In the genomic region with DNA sequence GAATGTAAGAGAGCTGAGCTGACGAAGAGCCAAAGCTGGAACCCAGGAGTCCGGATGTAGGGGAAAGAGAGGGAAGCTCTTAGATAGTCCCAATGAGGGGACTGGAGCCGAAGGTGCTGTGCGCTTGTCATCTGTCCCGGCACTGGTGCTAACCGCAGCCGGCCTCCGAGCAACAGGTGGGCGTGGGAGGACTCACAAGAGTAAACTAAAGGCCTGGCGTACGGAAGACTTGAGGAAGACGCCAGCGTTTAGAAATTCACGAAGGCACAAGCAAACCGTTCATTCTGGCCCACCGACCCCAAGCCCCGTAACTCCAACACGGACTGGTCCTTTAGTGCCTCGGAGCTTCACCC, we compare ENCODE assay signal across 9 mouse cellular contexts. TPM values are rescaled to one million over a fixed set of nuclear protein-coding genes. Genes with fewer than 3 reads are reported as not detected.
A peak's percentile ranks its signal among the peaks of the same experiment; 100 is the strongest.
DNase-seq lines count a peak whose midpoint lies in the region; ATAC-seq and TF ChIP-seq lines count a peak whose summit lies in the region.
"Had no signal": no experiment of that assay in that cellular context is flagged by ENCODE, and none has a peak within 500 bp of the region (broad histone marks: within the 10 kb centered on the region; RNA-seq: fewer than 3 reads in every experiment).

No protein-coding gene starts in this region.

- H3K4me3 ChIP-seq in kidney, embryonic 14.5 days (ENCODE audit: low read length): peak overlapping the region; percentile 82
- peak overlapping the region; percentile 54 to 80 for H3K4me3 ChIP-seq in MEL (ENCODE audit: control insufficient read depth in 1 of 2, insufficient read depth in 1 of 2, low read depth in 2 of 2, low read length in 2 of 2)
- peak overlapping the region; percentile 79 for H3K4me3 ChIP-seq in forebrain, embryonic 12.5 days (replicated peaks)
- H3K4me3 ChIP-seq in liver, embryonic 13.5 days (replicated peaks): peak overlapping the region; percentile 74
- peak overlapping the region; percentile 56 for H3K4me3 ChIP-seq in stomach, embryonic 16.5 days (replicated peaks; ENCODE audit: low read length)

- peaks cover 33% of the 10 kb centered on the region; the same call in 1 of the 2 replicates for H3K36me3 ChIP-seq in kidney, embryonic 14.5 days (ENCODE audit: control insufficient read depth, insufficient read depth, low read length)
- H3K36me3 ChIP-seq in MEL (ENCODE audit: control insufficient read depth in 1 of 2, insufficient read depth in 2 of 2, low read length in 2 of 2): peaks cover 0 to 11% of the 10 kb centered on the region in 2 experiments; a peak in 3 of 4 replicates
- peaks cover 31% of the 10 kb centered on the region for H3K36me3 ChIP-seq in forebrain, embryonic 12.5 days (replicated peaks)
- peaks cover 34% of the 10 kb centered on the region for H3K36me3 ChIP-seq in liver, embryonic 13.5 days
- peaks cover 6% of the 10 kb centered on the region; the same call in 1 of the 2 replicates for H3K36me3 ChIP-seq in stomach, embryonic 16.5 days (ENCODE audit: control insufficient read depth, insufficient read depth, low read length)

- TF ChIP-seq POLR2A in MEL (IDR thresholded peaks at IDR 0.05; ENCODE audit: control insufficient read depth in 1 of 2, insufficient read depth in 1 of 2, low read depth in 1 of 2, low read length in 2 of 2, poor library complexity in 1 of 2): 0 out of 4 replicates have a peak, but pooled peaks of 1 of the 2 experiments have one; percentile 0

- H3K27ac ChIP-seq in kidney, embryonic 14.5 days (ENCODE audit: low read depth, low read length): 0 out of 2 replicates have a peak overlapping the region, but pooled peaks have one; percentile 55
- peak overlapping the region; percentile 42 for H3K27ac ChIP-seq in MEL (ENCODE audit: control insufficient read depth, low read depth, low read length)
- H3K27ac ChIP-seq in forebrain, embryonic 12.5 days: peak overlapping the region; percentile 82
- H3K27ac ChIP-seq in liver, embryonic 13.5 days: peak overlapping the region; percentile 84
- peak overlapping the region; percentile 57 for H3K27ac ChIP-seq in stomach, embryonic 16.5 days (ENCODE audit: low read length)

- peaks cover 15% of the 10 kb centered on the region for H3K4me1 ChIP-seq in kidney, embryonic 14.5 days (ENCODE audit: control insufficient read depth, insufficient read depth, low read length)
- peaks cover 2 to 6% of the 10 kb centered on the region in 2 experiments; a peak in 2 of 4 replicates for H3K4me1 ChIP-seq in MEL (ENCODE audit: control insufficient read depth in 1 of 2, insufficient read depth in 2 of 2, low read length in 2 of 2)
- peaks cover 36% of the 10 kb centered on the region for H3K4me1 ChIP-seq in forebrain, embryonic 12.5 days
- peaks cover 56% of the 10 kb centered on the region for H3K4me1 ChIP-seq in liver, embryonic 13.5 days (replicated peaks)
- peaks cover 21% of the 10 kb centered on the region for H3K4me1 ChIP-seq in stomach, embryonic 16.5 days (ENCODE audit: control insufficient read depth, insufficient read depth, low read length)

- H3K27me3 ChIP-seq in kidney, embryonic 14.5 days (ENCODE audit: control insufficient read depth, insufficient read depth, low read length): no peaks in the 10 kb centered on the region
- H3K27me3 ChIP-seq in MEL (ENCODE audit: control insufficient read depth in 1 of 2, insufficient read depth in 2 of 2, low read length in 2 of 2): no peaks in the 10 kb centered on the region
- H3K27me3 ChIP-seq in forebrain, embryonic 12.5 days: no peaks in the 10 kb centered on the region
- no peaks in the 10 kb centered on the region for H3K27me3 ChIP-seq in liver, embryonic 13.5 days
- no peaks in the 10 kb centered on the region for H3K27me3 ChIP-seq in stomach, embryonic 16.5 days (ENCODE audit: control insufficient read depth, insufficient read depth, low read length)

- no peaks in the 10 kb centered on the region for H3K9me3 ChIP-seq in kidney, embryonic 14.5 days (ENCODE audit: control insufficient read depth, low read length)
- no peaks in the 10 kb centered on the region for H3K9me3 ChIP-seq in MEL (replicated peaks; ENCODE audit: insufficient read depth, low read length)
- H3K9me3 ChIP-seq in forebrain, embryonic 12.5 days: no peaks in the 10 kb centered on the region
- no peaks in the 10 kb centered on the region for H3K9me3 ChIP-seq in liver, embryonic 13.5 days (replicated peaks)
- no peaks in the 10 kb centered on the region for H3K9me3 ChIP-seq in stomach, embryonic 16.5 days (replicated peaks; ENCODE audit: control insufficient read depth, low read length)

- no peak for DNase-seq in kidney, adult 11 months
- no peak for DNase-seq in MEL (ENCODE audit: low read depth, low spot score)
- DNase-seq in liver, embryonic 13.5 days: no peak
- no peak for DNase-seq in thymus, postnatal 14 days
- DNase-seq in cerebellum, postnatal 4 days (ENCODE audit: low spot score in 2 of 2): no peak

- TF ChIP-seq EP300 in MEL (IDR thresholded peaks at IDR 0.05; ENCODE audit: low read depth in 1 of 2, low read length in 2 of 2): no peak

- peak overlapping the region; percentile 74 for H3K9ac ChIP-seq in kidney, embryonic 14.5 days (ENCODE audit: low read depth, low read length)
- H3K9ac ChIP-seq in MEL (ENCODE audit: control insufficient read depth, low read depth, low read length, poor library complexity, severe bottlenecking): peak overlapping the region; percentile 70
- peak overlapping the region; percentile 80 for H3K9ac ChIP-seq in forebrain, embryonic 12.5 days
- peak overlapping the region; percentile 80 for H3K9ac ChIP-seq in liver, embryonic 13.5 days
- H3K9ac ChIP-seq in stomach, embryonic 16.5 days (ENCODE audit: low read length): peak overlapping the region; percentile 70

- H3K79me2 ChIP-seq in MEL (ENCODE audit: control insufficient read depth, insufficient read depth, low read length, poor library complexity): peaks cover 10% of the 10 kb centered on the region

- no peak for TF ChIP-seq RAD21 in MEL (IDR thresholded peaks at IDR 0.05; ENCODE audit: low read depth, low read length)

- no peak for TF ChIP-seq CTCF in MEL (IDR thresholded peaks at IDR 0.05 in 2 of 3, conservative IDR thresholded peaks at IDR 0.05 in 1 of 3; ENCODE audit: control insufficient read depth in 1 of 3, insufficient read depth in 1 of 3, low read depth in 2 of 3, low read length in 3 of 3, poor library complexity in 1 of 3, severe bottlenecking in 1 of 3)

- WGBS in kidney, embryonic 14.5 days: 1% methylated on average over 19 of the region's 19 CpGs
- WGBS in forebrain, embryonic 12.5 days: 0% methylated on average over 19 of the region's 19 CpGs
- under 1% methylated on average over 19 of the region's 19 CpGs for WGBS in liver, embryonic 13.5 days (ENCODE audit: insufficient replicate concordance)
- WGBS in stomach, embryonic 16.5 days: under 1% methylated on average over 19 of the region's 19 CpGs

- peak overlapping the region; percentile 91 for H3K4me2 ChIP-seq in kidney, embryonic 14.5 days (replicated peaks; ENCODE audit: low read depth, low read length)
- H3K4me2 ChIP-seq in forebrain, embryonic 12.5 days: peak overlapping the region; percentile 89
- peak overlapping the region; percentile 93 for H3K4me2 ChIP-seq in liver, embryonic 13.5 days
- H3K4me2 ChIP-seq in stomach, embryonic 16.5 days (ENCODE audit: low read depth, low read length): peak overlapping the region; percentile 69

- peak; percentile 16; the same call in 1 of the 2 replicates for ATAC-seq in kidney, embryonic 14.5 days (ENCODE audit: low FRiP score, low TSS enrichment)
- peak; percentile 32 for ATAC-seq in forebrain, embryonic 12.5 days (ENCODE audit: low FRiP score)
- peak; percentile 45 for ATAC-seq in liver, embryonic 13.5 days (ENCODE audit: low read depth)
- ATAC-seq in stomach, embryonic 16.5 days (ENCODE audit: insufficient read depth, low FRiP score): peak; percentile 21; the same call in 1 of the 2 replicates

RNA-seq across cellular contexts. Expression of a gene that starts 0.3 kb away (rescaled TPM):
- polyA plus RNA-seq in kidney, embryonic 14.5 days (2014; fragmentation: Nextera tagmentation; extraction: Ambion mirVana): 186 and 191 TPM in 2 replicates
- total RNA-seq in MEL (2012; rRNA removed): 239 and 267 TPM in 2 replicates
- 100 to 1,000 TPM in 1 of 2 experiments, not detected in 1; 226 TPM for polyA plus RNA-seq in MEL (2012; ENCODE audit: insufficient read depth in 1 of 2, insufficient read length in 2 of 2, low read depth in 1 of 2, low replicate concordance in 2 of 2, missing spikeins in 1 of 2)
- polyA plus RNA-seq in forebrain, embryonic 12.5 days (2016; fragmentation: Nextera tagmentation; extraction: Ambion mirVana): 292 and 322 TPM in 2 replicates
- 274 and 295 TPM in 2 replicates for polyA plus RNA-seq in liver, embryonic 13.5 days (2015; fragmentation: Nextera tagmentation; extraction: Ambion mirVana)
- polyA plus RNA-seq in stomach, embryonic 16.5 days (2015; fragmentation: Nextera tagmentation; extraction: Ambion mirVana): 340 and 368 TPM in 2 replicates

RNA-seq across cellular contexts. Expression of a gene that starts 0.5 kb away (rescaled TPM):
- not detected in 2 replicates for polyA plus RNA-seq in kidney, embryonic 14.5 days (2014; fragmentation: Nextera tagmentation; extraction: Ambion mirVana)
- not detected in 2 replicates for total RNA-seq in MEL (2012; rRNA removed)
- not detected for polyA plus RNA-seq in MEL (2012; ENCODE audit: insufficient read depth in 1 of 2, insufficient read length in 2 of 2, low read depth in 1 of 2, low replicate concordance in 2 of 2, missing spikeins in 1 of 2)
- polyA plus RNA-seq in forebrain, embryonic 12.5 days (2016; fragmentation: Nextera tagmentation; extraction: Ambion mirVana): 0.12 TPM in 1 of 2 replicates, not detected in the other
- polyA plus RNA-seq in liver, embryonic 13.5 days (2015; fragmentation: Nextera tagmentation; extraction: Ambion mirVana): not detected in 2 replicates
- not detected in 2 replicates for polyA plus RNA-seq in stomach, embryonic 16.5 days (2015; fragmentation: Nextera tagmentation; extraction: Ambion mirVana)
- polyA plus RNA-seq: large intestine, adult 2 months had no signal

RNA-seq across cellular contexts. Expression of a gene that starts 8.3 kb away (rescaled TPM):
- polyA plus RNA-seq in kidney, embryonic 14.5 days (2014; fragmentation: Nextera tagmentation; extraction: Ambion mirVana): 12.5 and 16.7 TPM in 2 replicates
- 32.2 and 40.8 TPM in 2 replicates for total RNA-seq in MEL (2012; rRNA removed)
- 10 to 100 TPM in 1 of 2 experiments, not detected in 1; 58.9 TPM for polyA plus RNA-seq in MEL (2012; ENCODE audit: insufficient read depth in 1 of 2, insufficient read length in 2 of 2, low read depth in 1 of 2, low replicate concordance in 2 of 2, missing spikeins in 1 of 2)
- 36.0 and 40.0 TPM in 2 replicates for polyA plus RNA-seq in forebrain, embryonic 12.5 days (2016; fragmentation: Nextera tagmentation; extraction: Ambion mirVana)
- polyA plus RNA-seq in liver, embryonic 13.5 days (2015; fragmentation: Nextera tagmentation; extraction: Ambion mirVana): 5.5 and 5.9 TPM in 2 replicates
- 19.2 and 22.8 TPM in 2 replicates for polyA plus RNA-seq in stomach, embryonic 16.5 days (2015; fragmentation: Nextera tagmentation; extraction: Ambion mirVana)

RNA-seq across cellular contexts. Expression of a gene that starts 34.5 kb away (rescaled TPM):
- polyA plus RNA-seq in kidney, embryonic 14.5 days (2014; fragmentation: Nextera tagmentation; extraction: Ambion mirVana): 1.3 and 1.5 TPM in 2 replicates
- 41.1 and 53.2 TPM in 2 replicates for total RNA-seq in MEL (2012; rRNA removed)
- 100 to 1,000 TPM; 133 to 185 TPM for polyA plus RNA-seq in MEL (2012; ENCODE audit: insufficient read depth in 1 of 2, insufficient read length in 2 of 2, low read depth in 1 of 2, low replicate concordance in 2 of 2, missing spikeins in 1 of 2)
- polyA plus RNA-seq in forebrain, embryonic 12.5 days (2016; fragmentation: Nextera tagmentation; extraction: Ambion mirVana): 0.09 and 0.22 TPM in 2 replicates
- polyA plus RNA-seq in liver, embryonic 13.5 days (2015; fragmentation: Nextera tagmentation; extraction: Ambion mirVana): 133 and 136 TPM in 2 replicates
- 14.3 and 22.0 TPM in 2 replicates for polyA plus RNA-seq in stomach, embryonic 16.5 days (2015; fragmentation: Nextera tagmentation; extraction: Ambion mirVana)

RNA-seq across cellular contexts. Expression of a gene that starts 58.6 kb away (rescaled TPM):
- 0.49 and 0.73 TPM in 2 replicates for polyA plus RNA-seq in kidney, embryonic 14.5 days (2014; fragmentation: Nextera tagmentation; extraction: Ambion mirVana)
- total RNA-seq in MEL (2012; rRNA removed): 4.0 TPM in 2 replicates
- polyA plus RNA-seq in MEL (2012; ENCODE audit: insufficient read depth in 1 of 2, insufficient read length in 2 of 2, low read depth in 1 of 2, low replicate concordance in 2 of 2, missing spikeins in 1 of 2): 1 to 10 TPM in 1 of 2 experiments, not detected in 1; 7.4 TPM
- 11.2 and 15.1 TPM in 2 replicates for polyA plus RNA-seq in forebrain, embryonic 12.5 days (2016; fragmentation: Nextera tagmentation; extraction: Ambion mirVana)
- 0.75 and 0.78 TPM in 2 replicates for polyA plus RNA-seq in liver, embryonic 13.5 days (2015; fragmentation: Nextera tagmentation; extraction: Ambion mirVana)
- polyA plus RNA-seq in stomach, embryonic 16.5 days (2015; fragmentation: Nextera tagmentation; extraction: Ambion mirVana): 1.7 and 1.8 TPM in 2 replicates
